Mouse (Mus musculus) heart, embryonic 16.5 days (tissue): ENCODE results near the gene Setd5. TPM values are rescaled to one million over a fixed set of nuclear protein-coding genes. Genes with fewer than 3 reads are reported as not detected.

ENCODE experiments used
- ATAC-seq: fragments of 200-750 bp; cut with Nextera tagmentation; replicated peaks from 2 replicates; pipeline ENCODE4 v1.8.0; 2017; ENCODE audit warnings: moderate number of reproducible peaks; ENCODE audit not compliant: insufficient read depth, low FRiP score; ENCODE audit errors: extremely low read depth
- H3K27ac ChIP-seq: fragments of 300-500 bp; sonication (generic); 2 replicates; pipeline ENCODE4 v1.5.1; 2014; ENCODE audit warnings: mild to moderate bottlenecking, low read length, control low read depth, moderate library complexity
- H3K27me3 ChIP-seq: fragments of 300-500 bp; sonication (generic); 2 replicates; pipeline ENCODE4 v1.6.1; 2014; ENCODE audit warnings: low read length, mixed read lengths; ENCODE audit not compliant: control insufficient read depth, insufficient read depth
- H3K36me3 ChIP-seq: fragments of 300-500 bp; sonication (generic); 2 replicates; pipeline ENCODE4 v1.6.1; 2014; ENCODE audit not compliant: control insufficient read depth, insufficient read depth
- H3K4me1 ChIP-seq: fragments of 300-500 bp; sonication (generic); 2 replicates; pipeline ENCODE4 v1.6.1; 2014; ENCODE audit warnings: low read length, mixed read lengths; ENCODE audit not compliant: control insufficient read depth, insufficient read depth
- H3K4me2 ChIP-seq: fragments of 300-500 bp; sonication (generic); 2 replicates; pipeline ENCODE4 v1.6.1; 2014; ENCODE audit warnings: low read depth, mild to moderate bottlenecking, control low read depth, low read length
- H3K4me3 ChIP-seq: fragments of 300-500 bp; sonication (generic); 2 replicates; pipeline ENCODE4 v1.5.1; 2014; ENCODE audit warnings: mild to moderate bottlenecking, control low read depth, low read length
- H3K9ac ChIP-seq: fragments of 300-500 bp; sonication (generic); 2 replicates; pipeline ENCODE4 v1.6.1; 2014; ENCODE audit warnings: low read length, control low read depth
- H3K9me3 ChIP-seq: fragments of 300-500 bp; sonication (generic); replicated peaks from 2 replicates; pipeline ENCODE4 v1.6.1; 2016; ENCODE audit warnings: low read length; ENCODE audit not compliant: control insufficient read depth
- WGBS: fragments of 180-500 bp; shearing (Covaris S2); extraction: QIAGEN DNeasy Blood & Tissue Kit; methylation state at CpG from one replicate; pipeline ENCODE4 v1.1.7; 2014; 5-methylcytosine and 5-hydroxymethylcytosine counted together
- polyA plus RNA-seq: library from polyadenylated mRNA; unstranded; fragments of >200 nt; fragmentation: Nextera tagmentation; extraction: Ambion mirVana; gene quantifications from 2 replicates; pipeline ENCODE4 v1.2.1, GENCODE M21; 2015

The Setd5 gene
- polyA plus RNA-seq, 1 experiment from 2014 or later = 46.4 TPM

DNA sequence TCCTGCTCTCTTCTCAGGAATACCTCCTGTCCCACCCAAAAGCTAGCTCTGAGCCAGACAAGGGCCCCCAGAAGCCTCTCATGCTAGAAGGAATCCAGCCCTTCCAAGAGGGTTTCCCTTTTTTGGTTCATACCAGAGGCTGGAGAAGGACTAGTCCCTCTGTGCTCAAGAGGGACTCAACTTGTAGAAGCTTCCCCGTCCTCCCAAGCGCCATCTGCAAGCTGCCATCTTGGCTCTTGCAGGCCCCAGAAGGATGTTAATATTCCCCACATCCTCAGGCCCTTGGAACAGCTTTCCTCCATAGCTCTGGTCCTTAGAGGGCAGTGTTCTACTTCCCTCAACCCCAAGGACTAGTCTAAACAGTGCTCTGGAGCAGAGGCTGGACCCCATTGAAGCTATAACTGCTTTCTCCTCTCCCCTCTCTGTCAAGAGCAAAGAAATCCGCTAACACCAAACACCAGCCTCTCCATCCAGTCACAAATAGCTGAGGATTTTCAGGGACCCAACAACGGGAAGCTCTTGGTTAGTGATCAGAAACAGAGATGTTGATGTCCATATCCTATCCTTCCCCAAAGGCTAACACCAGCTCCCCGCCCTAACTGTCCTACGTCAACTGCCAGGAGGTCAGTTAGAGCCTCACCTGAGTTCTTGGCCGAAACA is 91.3 kb downstream of the Setd5 start:
- WGBS = 85% methylated on average over 7 of the region's 7 CpGs
- no peak overlapping the region for H3K27ac ChIP-seq
- no peaks in the 10 kb centered on the region for H3K27me3 ChIP-seq
- no peak overlapping the region for H3K4me2 ChIP-seq
- H3K4me1 ChIP-seq = peaks cover 13% of the 10 kb centered on the region
- no peaks in the 10 kb centered on the region for H3K9me3 ChIP-seq
- no peak overlapping the region for H3K4me3 ChIP-seq
- no peak overlapping the region for H3K9ac ChIP-seq
- ATAC-seq = no peak
- H3K36me3 ChIP-seq = no peaks in the 10 kb centered on the region

DNA sequence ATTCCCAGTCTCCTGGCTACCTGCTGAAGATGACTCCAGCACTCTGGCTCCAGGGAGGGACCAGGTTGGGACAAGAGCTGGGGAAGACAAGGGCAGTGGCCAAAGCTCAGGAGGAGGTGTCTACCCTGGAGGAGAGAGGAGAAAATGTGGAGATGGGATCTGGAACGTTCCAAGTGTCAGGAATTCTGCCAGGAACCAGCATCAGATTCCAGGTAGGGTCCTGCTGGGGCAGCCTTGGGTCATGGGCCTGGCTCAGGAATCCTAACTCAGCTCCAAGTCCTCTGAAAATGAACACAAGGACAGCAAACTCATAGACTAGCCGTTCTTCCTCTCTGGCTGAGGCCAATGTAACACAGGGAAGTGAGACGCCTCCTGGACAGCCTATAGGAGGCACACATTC is 92.7 kb downstream of the Setd5 start:
- Histone ChIP-seq H3K27ac (no peak overlapping the region), H3K4me2 (no peak overlapping the region), H3K4me3 (no peak overlapping the region), H3K4me1 (peaks cover 13% of the 10 kb centered on the region), H3K9ac (no peak overlapping the region), H3K27me3 (no peaks in the 10 kb centered on the region), H3K9me3 (no peaks in the 10 kb centered on the region), H3K36me3 (no peaks in the 10 kb centered on the region)
- ATAC-seq = no peak
- 47% methylated on average over 3 of the region's 3 CpGs for WGBS

DNA sequence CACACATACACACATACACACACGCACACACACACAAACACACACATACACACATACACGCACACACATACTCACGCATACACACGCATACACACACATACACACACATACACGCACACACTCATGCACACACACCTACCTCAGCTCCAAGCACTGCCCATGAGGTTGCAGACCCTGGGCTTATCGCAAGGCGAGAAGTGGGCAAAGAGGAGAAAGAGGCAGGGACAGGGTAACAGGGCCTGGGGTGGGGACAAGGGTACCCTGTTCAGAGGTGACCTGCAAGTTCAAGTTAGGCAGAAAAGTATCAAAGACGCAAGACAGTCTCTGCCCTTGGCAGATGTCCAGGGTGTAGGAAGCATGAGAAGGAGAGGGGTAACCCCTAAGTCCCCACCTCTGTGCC is 93.5 kb downstream of the Setd5 start:
- H3K4me3 ChIP-seq = no peak overlapping the region
- no peak overlapping the region for H3K27ac ChIP-seq
- WGBS = 79% methylated on average over 8 of the region's 8 CpGs

DNA sequence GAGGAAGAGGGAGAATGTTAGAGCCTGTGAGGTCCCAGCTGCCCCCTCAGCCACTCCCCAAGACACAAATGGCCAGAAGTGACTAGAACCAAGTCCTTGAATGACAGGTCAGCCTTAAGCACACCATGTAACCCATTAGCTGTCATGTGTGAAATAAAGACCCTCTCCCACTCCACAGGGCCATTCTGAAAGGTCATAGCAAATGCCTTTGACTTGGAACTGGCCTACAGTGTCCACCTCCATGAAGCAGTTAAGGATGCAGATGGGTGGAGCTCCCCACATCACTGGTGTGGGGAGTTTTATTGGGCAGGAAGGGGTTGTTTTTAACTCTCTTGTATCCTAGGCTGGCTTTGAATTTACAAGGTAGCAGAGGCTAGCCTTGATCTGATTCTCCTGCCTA is 94.8 kb downstream of the Setd5 start:
- H3K36me3 ChIP-seq = no peaks in the 10 kb centered on the region
- H3K4me3 ChIP-seq = no peak overlapping the region
- H3K4me1 ChIP-seq = peaks cover 7% of the 10 kb centered on the region
- ATAC-seq = no peak
- H3K9ac ChIP-seq = no peak overlapping the region
- no peaks in the 10 kb centered on the region for H3K9me3 ChIP-seq
- no peaks in the 10 kb centered on the region for H3K27me3 ChIP-seq
- H3K4me2 ChIP-seq = no peak overlapping the region
- no peak overlapping the region for H3K27ac ChIP-seq

More for the DNA sequence above, 93.5 kb downstream of the Setd5 start:
- peaks cover 13% of the 10 kb centered on the region for H3K4me1 ChIP-seq
- no peak overlapping the region for H3K4me2 ChIP-seq
- H3K9ac ChIP-seq = no peak overlapping the region
- H3K9me3 ChIP-seq = no peaks in the 10 kb centered on the region
- H3K36me3 ChIP-seq = no peaks in the 10 kb centered on the region
- no peak for ATAC-seq
- H3K27me3 ChIP-seq = no peaks in the 10 kb centered on the region

DNA sequence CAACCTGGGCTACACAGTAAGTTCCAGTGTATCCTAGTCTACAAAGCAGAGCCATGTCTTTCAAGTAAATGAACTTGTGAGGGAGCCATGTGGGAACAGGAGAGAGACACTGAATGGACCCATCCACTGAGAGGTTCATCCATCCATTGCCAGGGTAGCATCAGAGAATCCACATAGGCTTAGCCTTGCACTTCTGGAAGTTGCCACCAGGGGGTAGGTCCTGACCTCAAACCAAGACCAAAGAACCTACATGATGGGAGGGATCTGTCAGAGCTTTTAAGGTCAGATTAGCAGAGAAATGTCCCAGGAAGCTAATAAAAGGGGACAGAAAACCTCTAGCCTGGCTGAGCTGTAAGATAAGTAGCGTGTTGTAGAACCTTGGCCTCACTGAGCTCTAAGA is 95.4 kb downstream of the Setd5 start:
- WGBS = 42% methylated on average over 1 of the region's 1 CpGs
- ATAC-seq = no peak
- no peaks in the 10 kb centered on the region for H3K27me3 ChIP-seq
- no peak overlapping the region for H3K27ac ChIP-seq
- no peak overlapping the region for H3K4me3 ChIP-seq
- H3K9ac ChIP-seq = no peak overlapping the region
- 0 out of 2 replicates have a peak, but pooled peaks cover 3% of the 10 kb centered on the region for H3K9me3 ChIP-seq
- peaks cover under 1% of the 10 kb centered on the region for H3K4me1 ChIP-seq
- no peaks in the 10 kb centered on the region for H3K36me3 ChIP-seq
- H3K4me2 ChIP-seq = no peak overlapping the region

DNA sequence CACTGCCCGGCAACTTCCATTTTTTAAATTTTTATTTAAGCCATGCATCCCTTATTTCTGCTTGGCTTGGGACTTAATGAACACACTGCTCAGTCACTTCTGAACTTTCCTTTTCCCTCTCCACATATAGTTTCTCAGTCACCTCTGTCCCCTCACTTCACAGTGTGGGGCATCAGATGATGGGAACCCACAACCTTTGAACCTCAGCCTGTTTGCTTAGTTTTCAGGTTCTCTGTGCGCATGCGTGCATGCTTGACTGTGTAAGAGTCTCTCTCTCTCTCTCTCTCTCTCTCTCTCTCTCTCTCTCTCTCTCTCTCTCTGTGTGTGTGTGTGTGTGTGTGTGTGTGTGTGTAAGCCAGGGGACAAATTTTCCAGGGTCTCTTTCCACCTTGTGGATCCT is 98.3 kb downstream of the Setd5 start:
- no peaks in the 10 kb centered on the region for H3K36me3 ChIP-seq
- no peaks in the 10 kb centered on the region for H3K27me3 ChIP-seq
- 91% methylated on average over 3 of the region's 3 CpGs for WGBS
- no peak overlapping the region for H3K4me2 ChIP-seq
- no peaks in the 10 kb centered on the region for H3K4me1 ChIP-seq
- ATAC-seq = no peak
- H3K4me3 ChIP-seq = no peak overlapping the region
- no peak overlapping the region for H3K9ac ChIP-seq
- 0 out of 2 replicates have a peak, but pooled peaks cover 3% of the 10 kb centered on the region for H3K9me3 ChIP-seq
- H3K27ac ChIP-seq = no peak overlapping the region

DNA sequence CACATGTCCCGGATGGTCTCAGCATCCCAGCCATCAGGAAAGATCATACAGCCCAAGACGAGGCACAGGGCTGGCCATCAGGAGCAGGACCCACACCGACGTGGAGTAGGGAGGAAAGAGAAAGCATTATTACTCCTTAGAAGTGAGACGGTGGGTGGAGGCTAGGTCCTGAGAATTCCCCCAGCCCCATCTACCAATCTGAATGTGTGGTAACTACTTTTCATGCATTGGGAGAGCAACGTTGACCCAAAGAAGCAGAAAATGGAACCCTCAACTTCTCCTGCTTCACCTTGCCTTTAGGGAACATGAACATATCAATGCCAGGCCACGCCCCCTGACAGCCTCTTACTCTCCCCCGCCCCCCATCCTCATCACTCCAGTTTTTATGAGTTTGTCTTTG is 99.4 kb downstream of the Setd5 start:
- H3K27me3 ChIP-seq = no peaks in the 10 kb centered on the region
- no peak overlapping the region for H3K4me3 ChIP-seq
- H3K9me3 ChIP-seq = 0 out of 2 replicates have a peak, but pooled peaks cover 3% of the 10 kb centered on the region
- no peak for ATAC-seq
- no peaks in the 10 kb centered on the region for H3K36me3 ChIP-seq
- WGBS = 76% methylated on average over 8 of the region's 8 CpGs
- no peak overlapping the region for H3K4me2 ChIP-seq
- H3K27ac ChIP-seq = no peak overlapping the region
- no peaks in the 10 kb centered on the region for H3K4me1 ChIP-seq
- H3K9ac ChIP-seq = no peak overlapping the region

DNA sequence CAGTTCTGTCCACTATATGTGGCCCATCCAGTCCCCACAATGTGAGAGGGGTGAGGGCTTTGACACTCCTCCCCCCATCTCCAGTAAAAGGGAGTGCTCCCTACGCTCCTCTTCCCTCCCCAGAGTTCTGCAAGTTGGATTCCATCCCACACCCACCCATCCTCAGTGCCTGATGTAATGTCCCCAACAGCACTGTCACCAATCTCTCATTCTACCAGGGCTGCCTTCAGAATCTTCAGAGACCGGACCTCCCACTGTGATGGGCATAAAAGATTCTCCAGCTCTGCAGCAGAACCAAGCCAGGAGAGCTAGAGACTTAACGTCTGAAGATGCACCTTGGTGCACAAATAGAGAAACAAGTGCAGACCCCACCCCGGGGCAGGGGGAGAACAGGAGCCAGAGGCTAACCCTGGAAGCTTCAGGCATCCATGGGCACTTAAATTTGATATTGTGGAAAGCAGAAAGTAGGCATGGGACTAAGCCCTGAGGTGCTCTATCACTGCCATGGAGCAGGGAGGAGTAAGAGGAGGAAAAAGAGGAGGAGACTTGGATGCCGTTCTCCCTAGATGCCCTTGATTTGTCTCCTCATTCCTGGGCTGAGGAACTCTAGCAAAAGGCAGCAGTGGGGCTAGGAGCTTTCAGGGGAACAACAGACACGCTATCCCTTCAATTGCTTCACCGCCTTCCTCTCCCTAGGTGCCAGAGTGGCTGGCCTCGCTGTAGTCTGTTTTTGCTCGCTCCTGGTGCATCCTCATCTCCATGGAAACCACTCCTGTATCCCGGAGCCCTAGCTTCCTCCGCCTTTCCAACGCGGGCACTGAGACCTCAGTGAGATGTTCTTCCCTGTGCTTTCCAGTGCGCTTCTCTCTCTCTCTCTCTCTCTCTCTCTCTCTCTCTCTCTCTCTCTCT is 101.4 kb downstream of the Setd5 start:
- no peak overlapping the region for H3K9ac ChIP-seq
- no peak overlapping the region for H3K4me2 ChIP-seq
- no peaks in the 10 kb centered on the region for H3K36me3 ChIP-seq
- H3K9me3 ChIP-seq = 0 out of 2 replicates have a peak, but pooled peaks cover 3% of the 10 kb centered on the region
- no peaks in the 10 kb centered on the region for H3K27me3 ChIP-seq
- no peak overlapping the region for H3K27ac ChIP-seq
- H3K4me1 ChIP-seq = no peaks in the 10 kb centered on the region
- no peak overlapping the region for H3K4me3 ChIP-seq
- 21% methylated on average over 14 of the region's 14 CpGs for WGBS
- no peak for ATAC-seq

DNA sequence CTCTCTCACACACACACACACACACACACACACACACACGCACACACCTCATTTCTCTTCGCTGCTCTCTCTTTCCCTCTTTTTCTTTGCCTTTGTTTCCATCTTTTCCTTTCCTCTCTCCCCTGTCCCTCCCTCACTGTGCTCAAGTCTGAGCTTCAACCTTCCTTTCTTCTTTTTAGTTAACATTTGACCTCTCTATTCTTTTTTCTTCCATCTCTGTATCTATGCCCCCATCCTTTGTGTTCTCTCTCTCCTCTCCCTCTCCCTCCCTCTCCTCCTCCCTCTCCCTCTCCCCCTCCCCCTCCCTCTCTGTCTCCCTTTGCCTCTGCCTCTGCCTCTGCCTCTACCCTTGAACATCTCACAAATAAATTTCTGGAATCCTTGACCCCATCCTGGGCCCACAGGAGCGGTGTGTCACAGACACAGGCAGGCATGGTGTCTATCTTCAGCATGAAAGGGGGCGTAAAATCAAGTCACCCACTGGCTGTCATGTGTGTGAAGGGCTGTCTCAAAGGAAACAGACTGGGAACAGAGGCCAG is 102.1 kb downstream of the Setd5 start:
- H3K9ac ChIP-seq = no peak overlapping the region
- H3K36me3 ChIP-seq = no peaks in the 10 kb centered on the region
- H3K27me3 ChIP-seq = no peaks in the 10 kb centered on the region
- ATAC-seq = no peak
- no peaks in the 10 kb centered on the region for H3K4me1 ChIP-seq
- H3K9me3 ChIP-seq = 0 out of 2 replicates have a peak, but pooled peaks cover 3% of the 10 kb centered on the region
- no peak overlapping the region for H3K4me2 ChIP-seq
- H3K27ac ChIP-seq = no peak overlapping the region
- no peak overlapping the region for H3K4me3 ChIP-seq
- 39% methylated on average over 4 of the region's 4 CpGs for WGBS
